Mouse (Mus musculus) cortical plate, adult 2 months (tissue): ENCODE data around the gene Gins3.

ENCODE experiments used
- CTCF ChIP-seq: fragments of 200-500 bp; IDR thresholded peaks from 2 replicates; pipeline ENCODE4 v1.5.1; 2011; ENCODE audit warnings: mild to moderate bottlenecking, control low read depth, low read length; ENCODE audit not compliant: insufficient read depth; ENCODE audit errors: extremely low read depth
- POLR2A ChIP-seq: fragments of 200-500 bp; IDR thresholded peaks from 2 replicates; pipeline ENCODE4 v1.6.1; 2011; ENCODE audit warnings: mild to moderate bottlenecking, low read length, control low read depth; ENCODE audit not compliant: insufficient read depth; ENCODE audit errors: extremely low read depth

DNA sequence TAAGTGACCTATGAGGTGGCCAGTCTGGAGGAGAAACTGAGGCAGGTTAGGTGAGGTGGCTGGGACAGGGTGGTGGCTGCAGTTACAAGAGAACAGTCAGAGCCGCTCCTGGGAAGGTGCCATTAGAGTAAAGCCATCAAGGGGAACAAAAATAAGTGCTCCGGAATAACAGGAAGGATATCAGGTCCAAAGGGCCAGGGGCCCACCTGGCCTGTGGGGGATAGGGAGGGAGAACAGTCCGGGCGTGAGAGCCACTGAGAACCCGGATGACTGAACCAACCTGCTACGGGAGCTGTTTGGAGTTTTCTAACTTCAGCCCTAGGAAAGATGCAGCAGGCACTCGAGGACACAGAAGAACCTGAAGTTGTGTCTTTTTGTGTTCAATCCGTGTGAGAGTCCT lies 27.8 kb downstream of the Gins3 start:
- TF ChIP-seq POLR2A (no peak), CTCF (no peak)
